Comparison of ENCODE assay signal across 29 mouse cellular contexts in genomic region chr7:47427815-47428508, GRCm38 (mm10). TPM values are rescaled to one million over a fixed set of nuclear protein-coding genes. Genes with fewer than 3 reads are reported as not detected.
"Had no signal": no experiment of that assay in that cellular context is flagged by ENCODE, and none has a peak within 500 bp of the region (broad histone marks: within the 10 kb centered on the region; RNA-seq: fewer than 3 reads in every experiment).

No protein-coding gene starts in this region.

RNA-seq across cellular contexts. Expression of gene Mrgpra2a, which starts 24.0 kb away (rescaled TPM):
- total RNA-seq: common myeloid progenitor, adult 5-6 weeks; forebrain, postnatal 0 days; gastrocnemius, adult 18-20 months; gastrocnemius, adult 2 months; gastrocnemius, adult 8-10 months; gastrocnemius, postnatal 10 days; gastrocnemius, postnatal 14 days; gastrocnemius, postnatal 25 days; gastrocnemius, postnatal 36 days; gastrocnemius, postnatal 4 days; heart, adult 18-20 months; heart, adult 2 months had no signal
- polyA plus RNA-seq: cerebellum, adult 2 months; cortical plate, adult 2 months; embryonic facial prominence, embryonic 10.5 days; embryonic facial prominence, embryonic 11.5 days; embryonic facial prominence, embryonic 12.5 days; embryonic facial prominence, embryonic 13.5 days; embryonic facial prominence, embryonic 15.5 days; erythroblast, embryonic 14.5 days; forebrain, embryonic 10.5 days; forebrain, embryonic 11.5 days; forebrain, embryonic 12.5 days; forebrain, embryonic 13.5 days; forebrain, embryonic 14.5 days; forebrain, embryonic 15.5 days; forebrain, embryonic 16.5 days; forebrain, postnatal 0 days; frontal cortex, adult 2 months; gonadal fat pad, adult 2 months; heart, adult 2 months had no signal
